Mouse (Mus musculus) gastrocnemius, postnatal 25 days (tissue): ENCODE data around the gene Olfr1216. TPM values are rescaled to one million over a fixed set of nuclear protein-coding genes. Genes with fewer than 3 reads are reported as not detected.
"Not testable (repeated sequence)": the region's sequence is repeated elsewhere in the genome, so short reads cannot be mapped to it uniquely, and the experiment has no call there.

Experiments used
- DNase-seq: peaks from one replicate; pipeline ENCODE4 v3.0.0; 2022
- long read RNA-seq, 2 experiments: library from polyadenylated mRNA; stranded (forward); transcript quantifications; one replicate each; pipeline ENCODE4 v2.0.0; 2021
- total RNA-seq, 2 experiments: library from RNA; stranded (reverse); gene quantifications; 1 replicate in 1 of 2; 2 replicates in 1 of 2; pipeline ENCODE4 v1.2.3; 2021

Olfr1216 gene
- not detected for total RNA-seq
- long read RNA-seq, experiment 1: 0 reads
- long read RNA-seq, experiment 2: 0 reads

DNA sequence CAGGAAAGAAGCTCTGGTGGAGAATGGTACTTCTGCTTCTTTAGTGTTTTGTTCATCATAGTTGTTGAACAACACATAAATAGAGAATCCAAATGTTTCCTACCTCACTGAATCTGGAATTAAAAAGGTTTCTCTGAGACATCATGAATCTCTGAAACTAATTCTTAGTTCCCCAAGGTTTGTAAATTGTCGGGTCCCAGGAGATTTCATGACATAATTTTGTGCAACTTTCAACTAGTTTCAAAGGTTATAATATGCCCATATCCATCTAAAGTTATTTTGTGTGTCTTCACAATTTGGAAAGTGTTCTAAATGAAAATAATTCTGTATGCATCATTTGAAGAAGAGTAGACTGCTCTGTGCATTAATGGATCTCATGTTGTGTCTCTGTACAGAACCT lies at the start of gene Olfr1216:
Olfr1216 (minus strand) TSS at position 101 of the 400 bp plus-strand sequence.
- no peak for DNase-seq

DNA sequence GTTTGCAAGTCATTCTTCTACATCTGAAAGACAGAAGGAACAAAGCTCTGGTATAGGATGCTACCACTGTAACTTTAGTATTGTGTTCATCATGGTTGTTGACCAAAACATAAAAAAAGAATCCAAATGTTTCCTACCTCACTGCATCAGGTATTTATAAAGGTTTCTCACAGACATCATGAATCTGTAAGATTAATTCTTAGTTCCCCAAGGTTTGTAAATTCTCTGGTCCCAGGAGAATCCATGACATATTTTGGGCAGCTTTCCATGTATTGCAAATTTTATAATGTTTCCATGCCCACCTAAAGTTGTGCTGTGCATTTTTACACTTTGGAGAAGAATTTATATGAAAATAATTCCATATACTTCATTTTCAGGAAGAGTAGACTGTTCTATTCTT lies 42.9 kb upstream of the Olfr1216 start, which contains the start of gene Olfr1218:
Olfr1218 (minus strand) TSS at position 101 of the 400 bp plus-strand sequence.
- no peak for DNase-seq

DNA sequence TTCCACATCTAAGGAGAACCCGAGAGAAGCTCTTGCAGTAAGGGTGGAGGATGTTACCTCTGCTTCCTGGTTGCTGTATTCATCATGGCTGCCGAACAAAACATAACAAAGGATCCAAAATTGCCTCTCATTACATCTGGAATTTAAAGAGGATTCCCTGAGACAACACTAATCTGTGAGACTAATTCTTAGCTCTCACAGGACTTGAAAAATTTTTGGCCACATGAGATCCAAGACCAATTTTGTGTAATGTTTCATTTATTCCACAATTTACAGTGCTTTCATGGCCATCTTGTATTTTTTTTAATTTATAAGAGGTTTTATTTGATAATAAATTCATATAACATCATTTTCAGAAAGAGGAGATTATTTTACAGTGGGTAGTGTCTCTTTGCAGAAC lies 13.8 kb upstream of the Olfr1216 start, which contains the start of gene Olfr1217:
Olfr1217 (minus strand) TSS at position 101 of the 400 bp plus-strand sequence.
- DNase-seq: no peak

DNA sequence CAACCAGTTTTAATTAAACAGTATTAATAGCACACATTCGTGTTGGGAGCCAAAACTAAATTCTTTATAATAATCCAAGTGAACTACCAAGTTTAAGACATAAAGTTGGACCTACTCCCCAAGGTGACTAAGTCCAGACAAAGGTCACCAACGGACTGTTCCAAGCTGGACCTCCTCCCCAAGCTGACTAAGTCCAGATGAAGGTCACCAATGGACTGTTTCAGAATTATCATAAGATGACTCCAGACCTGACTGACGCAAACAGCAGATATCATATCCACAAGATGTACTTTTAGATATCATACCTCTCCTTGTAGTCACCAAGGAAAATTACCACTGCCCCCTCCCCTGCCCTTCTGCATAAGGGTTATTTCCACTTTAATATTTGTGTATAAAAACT lies 3.3 kb upstream of the Olfr1216 start:
- not testable (repeated sequence) for DNase-seq

DNA sequence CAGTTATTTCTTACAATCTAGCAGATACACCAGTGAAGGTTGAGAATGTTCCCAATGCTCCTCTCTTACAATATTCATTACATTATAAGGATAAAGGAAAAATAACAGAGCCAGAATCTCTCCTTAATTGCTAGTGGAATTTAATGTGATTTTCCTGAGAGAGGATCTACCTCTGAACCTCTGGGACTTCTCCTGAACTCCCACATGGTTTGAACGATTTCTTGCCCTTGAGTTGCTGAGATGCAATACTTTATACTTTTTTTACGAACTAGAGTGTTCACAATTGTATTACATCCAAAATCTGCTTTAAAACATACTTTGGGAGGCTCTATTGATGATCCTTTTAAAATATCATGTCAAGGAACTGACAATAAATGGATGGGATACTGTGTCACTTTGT lies 11.3 kb downstream of the Olfr1216 start, which contains the start of gene Olfr1215:
Olfr1215 (minus strand) TSS at position 101 of the 400 bp plus-strand sequence.
- DNase-seq: no peak

DNA sequence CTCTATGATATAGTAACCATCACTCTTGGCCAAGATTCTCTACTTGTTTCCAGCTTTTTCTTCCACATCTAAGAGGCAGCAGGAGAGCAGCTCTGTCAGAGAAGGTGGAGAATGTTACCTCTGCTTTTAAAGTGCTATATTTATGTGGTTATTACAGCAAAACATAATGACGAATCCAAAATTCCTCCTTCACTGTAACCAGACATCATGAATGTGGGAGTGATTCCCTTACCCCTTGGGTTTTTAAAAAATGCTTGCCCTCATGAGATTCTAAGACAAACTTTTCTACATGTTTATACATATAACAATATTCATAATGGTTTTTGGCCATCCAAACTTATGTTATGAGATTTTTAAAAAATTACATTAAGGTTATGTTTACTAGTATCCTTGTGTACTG lies 25.6 kb downstream of the Olfr1216 start, which contains the start of gene Olfr1214:
Olfr1214 (minus strand) TSS at position 101 of the 400 bp plus-strand sequence.
- no peak for DNase-seq

DNA sequence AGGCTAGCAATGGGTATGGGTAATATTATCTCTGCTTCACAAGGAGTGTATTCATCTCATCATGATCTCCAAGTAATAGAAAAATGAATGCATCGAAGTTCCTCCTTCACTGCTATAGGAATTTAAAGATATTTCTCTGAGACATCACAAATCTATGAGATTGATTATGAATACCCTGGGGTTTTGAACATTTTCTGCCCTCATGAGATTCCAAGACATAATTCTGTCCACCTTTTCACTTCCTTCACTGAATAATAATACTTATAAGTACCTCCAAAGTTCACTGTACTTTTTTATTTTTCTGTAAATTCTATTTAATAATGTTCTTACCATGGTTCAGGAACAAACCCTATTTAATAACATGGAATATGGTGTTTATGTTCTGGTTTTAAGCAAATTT lies 38.0 kb downstream of the Olfr1216 start, which contains the start of gene Gm13762:
Gm13762 (minus strand) TSS at position 101 of the 400 bp plus-strand sequence.
- no peak for DNase-seq

Other genes with a start within 250 kb of the Olfr1216 start
- gene Olfr1200, start 247.9 kb downstream of the Olfr1216 start, total RNA-seq: not detected
- gene Olfr1201, start 225.3 kb downstream of the Olfr1216 start, total RNA-seq: not detected
- gene Olfr1202, start 203.8 kb downstream of the Olfr1216 start, total RNA-seq: not detected
- not detected for gene Olfr1205, start 188.6 kb downstream of the Olfr1216 start, total RNA-seq
- gene Olfr1204, start 169.0 kb downstream of the Olfr1216 start, total RNA-seq: not detected
- gene Olfr1206, start 155.1 kb downstream of the Olfr1216 start, total RNA-seq: not detected
- not detected for gene Olfr1208, start 116.0 kb downstream of the Olfr1216 start, total RNA-seq
- not detected for gene Olfr1209, start 103.2 kb downstream of the Olfr1216 start, total RNA-seq
- gene Olfr1211, start 80.2 kb downstream of the Olfr1216 start, total RNA-seq: not detected
- not detected for gene Olfr1212, start 64.4 kb downstream of the Olfr1216 start, total RNA-seq
- gene Gm13762, start 38.1 kb downstream of the Olfr1216 start, total RNA-seq: not detected
- not detected for gene Olfr1214, start 25.7 kb downstream of the Olfr1216 start, total RNA-seq
- gene Olfr1215, start 11.4 kb downstream of the Olfr1216 start, total RNA-seq: not detected
- not detected for gene Olfr1217, start 13.7 kb upstream of the Olfr1216 start, total RNA-seq
- not detected for gene Olfr1218, start 42.8 kb upstream of the Olfr1216 start, total RNA-seq
- not detected for gene Olfr1219, start 65.2 kb upstream of the Olfr1216 start, total RNA-seq
- gene Olfr1220, start 88.5 kb upstream of the Olfr1216 start, total RNA-seq: not detected
- gene Olfr1221, start 98.9 kb upstream of the Olfr1216 start, total RNA-seq: not detected
- gene Olfr1222, start 114.7 kb upstream of the Olfr1216 start, total RNA-seq: not detected
- gene Olfr1223, start 133.2 kb upstream of the Olfr1216 start, total RNA-seq: not detected
- gene Olfr1224-ps1, start 145.8 kb upstream of the Olfr1216 start, total RNA-seq: not detected
- gene Olfr1225, start 156.3 kb upstream of the Olfr1216 start, total RNA-seq: not detected
- gene Olfr1226, start 181.7 kb upstream of the Olfr1216 start, total RNA-seq: not detected
- not detected for gene Olfr1228, start 235.7 kb upstream of the Olfr1216 start, total RNA-seq